Mouse (Mus musculus): Measurements from ENCODE around the gene Dach1. TPM values are rescaled to one million over a fixed set of nuclear protein-coding genes. Genes with fewer than 3 reads are reported as not detected.

The Dach1 gene
- 1.3 and 1.4 TPM in 2 replicates for polyA plus RNA-seq (2015; fragmentation: Nextera tagmentation; extraction: Ambion mirVana)

DNA sequence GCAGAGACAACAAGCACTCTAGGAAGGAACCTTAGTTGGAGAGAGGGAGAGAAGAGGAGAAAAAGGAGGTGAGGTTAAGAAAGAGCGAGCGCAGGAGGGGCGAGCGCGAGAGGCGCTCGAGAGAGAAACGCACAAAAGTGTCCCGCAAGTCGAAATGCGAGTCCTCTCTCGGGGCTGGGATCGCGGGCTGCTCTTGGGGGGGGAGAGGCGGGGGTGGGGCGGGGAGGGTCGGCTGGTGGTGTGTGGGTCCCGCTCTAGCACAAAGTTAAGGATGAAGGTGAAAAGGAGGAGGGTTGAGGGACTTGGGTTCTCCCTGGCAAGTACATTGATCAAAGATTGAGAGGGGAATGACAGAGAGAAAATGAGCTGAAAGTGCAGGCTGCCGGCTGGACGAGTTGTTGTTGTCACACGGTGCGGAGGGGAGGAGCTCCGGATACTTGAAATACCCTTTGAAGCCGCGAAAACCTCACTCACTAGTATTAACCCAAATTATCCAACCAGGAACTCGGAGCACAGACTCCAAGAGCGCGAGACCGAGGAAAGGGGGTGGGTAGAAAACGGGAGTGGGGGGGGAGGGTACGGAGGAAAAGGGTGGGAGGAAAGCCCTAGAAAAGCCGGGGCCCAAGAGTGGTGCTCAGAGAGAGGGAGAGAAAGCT is at the start of gene Dach1:
Dach1 (minus strand) TSS at position 345 of the 656 bp plus-strand sequence.

